Mouse (Mus musculus): ENCODE data around the gene Pld1. TPM values are rescaled to one million over a fixed set of nuclear protein-coding genes. Genes with fewer than 3 reads are reported as not detected.
"Not testable (repeated sequence)": the region's sequence is repeated elsewhere in the genome, so short reads cannot be mapped to it uniquely, and the experiment has no call there.

Pld1 gene
- polyA plus RNA-seq, 1 experiment from 2014 or later: 5.0 TPM

DNA sequence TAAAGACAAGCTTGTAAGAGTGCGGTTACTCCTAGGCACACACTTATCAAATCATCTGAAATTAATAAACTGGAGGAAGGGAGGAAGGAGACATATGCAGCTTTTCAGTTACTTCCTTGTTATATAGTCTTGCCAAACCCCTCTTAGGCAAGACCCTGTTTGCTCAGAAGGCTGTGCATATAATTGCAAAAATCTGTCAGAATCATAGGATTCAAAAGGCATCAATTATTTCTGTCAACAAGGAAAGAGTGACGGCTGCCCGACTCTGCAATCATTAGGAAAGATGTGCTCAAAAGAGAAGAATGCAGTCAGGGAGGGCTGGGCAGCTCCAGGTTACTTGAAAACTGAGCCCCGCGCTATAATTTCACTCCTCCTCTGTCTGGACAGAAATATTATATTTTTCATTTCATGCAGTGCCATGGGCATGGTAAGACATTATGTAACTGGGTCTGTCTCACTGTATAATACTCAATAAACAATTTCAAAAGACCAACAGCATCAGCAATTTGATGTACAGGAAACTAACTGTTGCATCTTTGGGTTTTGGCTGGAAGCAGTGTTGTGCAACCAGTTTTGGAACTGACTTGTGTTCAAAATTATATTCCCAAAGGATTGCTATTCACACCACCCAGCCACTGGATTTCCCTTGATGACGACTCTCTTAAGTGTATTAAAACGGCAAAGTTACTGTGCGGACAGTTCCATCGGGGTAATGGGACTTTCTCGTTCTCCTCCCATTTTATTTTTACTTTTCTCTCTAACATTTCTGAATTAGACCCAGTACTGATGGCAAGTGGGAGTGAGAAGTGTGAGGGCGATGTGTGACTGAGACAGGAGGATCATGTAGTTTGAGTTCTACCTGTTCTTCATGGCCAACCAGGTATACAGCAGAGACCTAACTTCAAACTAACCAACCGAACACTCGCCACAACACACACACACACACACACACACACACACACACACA lies 1.1 kb upstream of the Pld1 start:
- no peak for TF ChIP-seq CTCF (IDR thresholded peaks at IDR 0.05; ENCODE audit: low read depth)
- no peak overlapping the region for H3K4me3 ChIP-seq (replicated peaks; ENCODE audit: low read depth, low read length)
- no peaks in the 10 kb centered on the region for H3K9me3 ChIP-seq (replicated peaks; ENCODE audit: low read length)
- H3K4me1 ChIP-seq (replicated peaks; ENCODE audit: insufficient read depth, low read length): 0 out of 2 replicates have a peak, but pooled peaks cover 3% of the 10 kb centered on the region
- no peaks in the 10 kb centered on the region for H3K27me3 ChIP-seq (ENCODE audit: insufficient read depth, low read length)
- ATAC-seq (replicated peaks; ENCODE audit: low FRiP score, low read depth) (no peak), DNase-seq (ENCODE audit: low spot score) (no peak)
- no peak overlapping the region for H3K27ac ChIP-seq
- no peak overlapping the region for H3K9ac ChIP-seq (ENCODE audit: low read depth, low read length)
- WGBS: 78% methylated on average over 13 of the region's 13 CpGs
- peak overlapping the region; percentile 96; the same call in 1 of the 2 replicates for H3K4me2 ChIP-seq (ENCODE audit: low read length)
- no peaks in the 10 kb centered on the region for H3K36me3 ChIP-seq (ENCODE audit: insufficient read depth, low read length)

DNA sequence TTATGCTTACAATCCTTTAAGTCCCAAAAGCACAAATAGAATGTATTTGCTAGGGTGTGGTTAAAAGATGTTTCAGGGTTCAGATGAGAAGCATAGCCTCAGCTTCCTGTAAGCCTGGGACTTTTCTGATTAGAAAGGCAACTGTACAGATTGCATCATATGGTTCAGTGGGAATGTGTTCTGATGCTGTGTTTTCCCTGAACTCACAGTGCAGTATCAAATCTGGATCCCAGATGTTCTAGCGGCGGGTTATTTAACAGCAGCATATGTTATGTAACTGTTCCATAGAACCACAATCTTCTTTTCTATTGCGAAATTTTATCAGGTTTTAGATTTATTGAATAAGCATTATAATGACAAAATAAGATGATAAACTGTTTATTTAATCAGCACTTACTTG lies 3.1 kb downstream of the Pld1 start:
- H3K9me3 ChIP-seq (replicated peaks; ENCODE audit: low read length): no peaks in the 10 kb centered on the region
- DNase-seq (ENCODE audit: low spot score): no peak
- H3K4me2 ChIP-seq (ENCODE audit: low read length): no peak overlapping the region
- no peaks in the 10 kb centered on the region for H3K27me3 ChIP-seq (ENCODE audit: insufficient read depth, low read length)
- WGBS: 82% methylated on average over 3 of the region's 3 CpGs
- no peak overlapping the region for H3K4me3 ChIP-seq (replicated peaks; ENCODE audit: low read depth, low read length)
- ATAC-seq (replicated peaks; ENCODE audit: low FRiP score, low read depth): no peak
- 0 out of 2 replicates have a peak, but pooled peaks cover 3% of the 10 kb centered on the region for H3K4me1 ChIP-seq (replicated peaks; ENCODE audit: insufficient read depth, low read length)
- no peaks in the 10 kb centered on the region for H3K36me3 ChIP-seq (ENCODE audit: insufficient read depth, low read length)
- no peak overlapping the region for H3K27ac ChIP-seq
- no peak for TF ChIP-seq CTCF (IDR thresholded peaks at IDR 0.05; ENCODE audit: low read depth)
- no peak overlapping the region for H3K9ac ChIP-seq (ENCODE audit: low read depth, low read length)

DNA sequence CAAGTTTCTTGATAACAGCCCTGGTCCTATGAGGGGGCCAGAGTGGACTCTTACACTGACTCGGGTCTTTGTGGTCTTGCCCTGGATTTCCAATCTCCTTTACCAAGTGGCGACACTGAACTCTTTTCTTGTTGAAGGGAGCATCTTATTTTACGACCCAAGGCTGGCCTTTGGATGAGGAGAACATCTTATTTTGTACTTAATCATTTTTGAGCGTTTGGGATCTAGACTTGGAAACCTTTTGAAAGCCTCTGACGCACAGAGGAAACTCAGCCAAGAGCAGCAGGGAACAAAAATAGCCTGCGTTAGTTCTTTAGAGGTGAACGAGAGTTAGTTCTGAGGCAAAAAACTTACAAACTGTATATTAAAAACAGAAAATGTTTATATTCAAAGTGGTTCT lies 4.5 kb downstream of the Pld1 start:
- no peaks in the 10 kb centered on the region for H3K27me3 ChIP-seq (ENCODE audit: insufficient read depth, low read length)
- no peak overlapping the region for H3K4me3 ChIP-seq (replicated peaks; ENCODE audit: low read depth, low read length)
- no peak overlapping the region for H3K4me2 ChIP-seq (ENCODE audit: low read length)
- no peaks in the 10 kb centered on the region for H3K36me3 ChIP-seq (ENCODE audit: insufficient read depth, low read length)
- H3K4me1 ChIP-seq (replicated peaks; ENCODE audit: insufficient read depth, low read length): 0 out of 2 replicates have a peak, but pooled peaks cover 3% of the 10 kb centered on the region
- H3K9me3 ChIP-seq (replicated peaks; ENCODE audit: low read length): no peaks in the 10 kb centered on the region
- H3K9ac ChIP-seq (ENCODE audit: low read depth, low read length): no peak overlapping the region
- peak; percentile 23 for DNase-seq (ENCODE audit: low spot score)
- no peak overlapping the region for H3K27ac ChIP-seq
- ATAC-seq (replicated peaks; ENCODE audit: low FRiP score, low read depth): no peak
- TF ChIP-seq CTCF (IDR thresholded peaks at IDR 0.05; ENCODE audit: low read depth): no peak
- 67% methylated on average over 7 of the region's 7 CpGs for WGBS

DNA sequence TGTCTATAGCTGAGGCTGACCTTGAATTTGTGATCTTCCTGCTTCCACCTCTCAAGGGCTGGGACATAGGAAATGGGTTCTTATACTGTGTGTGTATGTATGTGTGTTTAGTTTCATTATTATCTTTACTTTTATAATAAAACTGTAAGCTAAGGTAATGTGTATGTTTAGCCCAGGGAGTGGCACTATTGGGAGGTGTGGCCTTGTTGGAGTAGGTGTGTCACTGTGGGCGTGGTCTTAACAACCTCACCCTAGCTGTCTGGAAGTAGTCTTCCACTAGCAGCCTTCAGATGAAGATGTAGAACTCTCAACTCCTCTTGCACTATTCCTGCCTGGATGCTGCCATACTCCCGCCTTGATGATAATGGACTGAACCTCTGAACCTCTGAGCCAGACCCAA lies 6.9 kb downstream of the Pld1 start:
- WGBS: 88% methylated on average over 2 of the region's 2 CpGs
- not testable (repeated sequence) for DNase-seq (ENCODE audit: low spot score); H3K27me3 ChIP-seq (ENCODE audit: insufficient read depth, low read length); H3K4me2 ChIP-seq (ENCODE audit: low read length); H3K9ac ChIP-seq (ENCODE audit: low read depth, low read length); H3K4me1 ChIP-seq (replicated peaks; ENCODE audit: insufficient read depth, low read length); ATAC-seq (replicated peaks; ENCODE audit: low FRiP score, low read depth); H3K36me3 ChIP-seq (ENCODE audit: insufficient read depth, low read length); H3K27ac ChIP-seq; H3K9me3 ChIP-seq (replicated peaks; ENCODE audit: low read length); H3K4me3 ChIP-seq (replicated peaks; ENCODE audit: low read depth, low read length)

DNA sequence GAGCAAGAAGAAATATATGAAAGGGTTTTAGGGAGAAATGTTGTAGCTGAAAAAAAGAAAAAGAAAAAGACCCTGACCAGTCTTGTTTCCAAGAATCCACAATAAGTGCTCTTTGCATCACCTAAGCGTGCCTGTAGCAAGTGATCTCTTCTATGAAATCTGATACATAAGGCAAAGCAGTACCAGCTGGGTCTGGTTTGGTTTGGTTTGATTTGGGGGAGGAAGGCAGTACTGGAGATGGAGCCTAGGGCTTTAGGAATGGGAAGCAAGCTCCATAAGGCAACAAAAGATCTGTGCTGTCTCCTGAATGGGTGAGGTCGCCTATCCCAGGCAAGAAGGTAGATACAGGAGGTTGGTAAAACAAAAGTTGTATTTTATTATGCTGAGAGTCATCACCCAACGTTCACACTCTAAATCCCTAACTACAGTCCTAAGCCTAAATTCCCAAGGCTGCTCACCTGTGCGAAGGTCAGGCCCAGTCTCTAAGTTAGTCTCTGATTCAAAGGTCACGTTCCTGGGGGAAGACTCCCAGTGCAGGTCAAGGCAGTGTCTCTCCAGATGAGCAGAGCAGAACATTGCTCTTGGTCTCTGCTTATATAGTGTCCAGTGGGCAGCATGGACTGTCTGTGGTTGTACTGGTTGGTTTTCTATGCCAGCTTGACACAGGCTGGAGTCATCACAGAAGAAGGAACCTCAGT lies 10.8 kb downstream of the Pld1 start:
- no peak overlapping the region for H3K27ac ChIP-seq
- TF ChIP-seq CTCF (IDR thresholded peaks at IDR 0.05; ENCODE audit: low read depth): no peak
- 75% methylated on average over 5 of the region's 5 CpGs for WGBS
- H3K4me2 ChIP-seq (ENCODE audit: low read length): no peak overlapping the region
- H3K9ac ChIP-seq (ENCODE audit: low read depth, low read length): no peak overlapping the region
- no peaks in the 10 kb centered on the region for H3K36me3 ChIP-seq (ENCODE audit: insufficient read depth, low read length)
- ATAC-seq (replicated peaks; ENCODE audit: low FRiP score, low read depth) (no peak), DNase-seq (ENCODE audit: low spot score) (no peak)
- H3K9me3 ChIP-seq (replicated peaks; ENCODE audit: low read length): no peaks in the 10 kb centered on the region
- H3K4me3 ChIP-seq (replicated peaks; ENCODE audit: low read depth, low read length): no peak overlapping the region
- no peaks in the 10 kb centered on the region for H3K27me3 ChIP-seq (ENCODE audit: insufficient read depth, low read length)
- H3K4me1 ChIP-seq (replicated peaks; ENCODE audit: insufficient read depth, low read length): no peaks in the 10 kb centered on the region

DNA sequence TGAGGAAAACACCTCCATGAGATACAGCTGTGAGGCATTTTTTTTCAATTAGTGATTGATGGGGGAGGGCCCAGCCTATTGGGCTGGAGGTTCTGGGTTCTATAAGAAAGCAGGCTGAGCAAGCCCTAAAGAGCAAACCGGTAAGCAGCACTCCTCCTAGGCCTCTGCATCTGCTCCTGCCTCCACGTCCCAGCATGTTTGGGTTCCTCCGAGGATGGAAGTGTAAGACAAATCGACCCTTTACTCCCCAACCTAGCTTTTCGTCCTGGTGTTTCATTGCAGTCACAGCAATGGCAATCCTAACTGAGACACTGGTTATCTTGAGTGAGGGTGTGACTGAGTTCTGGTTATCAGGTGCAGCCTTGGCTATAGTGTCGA lies 11.4 kb downstream of the Pld1 start:
- H3K9ac ChIP-seq (ENCODE audit: low read depth, low read length): no peak overlapping the region
- ATAC-seq (replicated peaks; ENCODE audit: low FRiP score, low read depth): no peak
- 79% methylated on average over 6 of the region's 6 CpGs for whole genome bisulfite sequencing
- H3K4me3 ChIP-seq (replicated peaks; ENCODE audit: low read depth, low read length): no peak overlapping the region
- H3K27me3 ChIP-seq (ENCODE audit: insufficient read depth, low read length): no peaks in the 10 kb centered on the region
- no peak overlapping the region for H3K27ac ChIP-seq
- H3K9me3 ChIP-seq (replicated peaks; ENCODE audit: low read length): no peaks in the 10 kb centered on the region
- no peak for DNase-seq (ENCODE audit: low spot score)
- no peaks in the 10 kb centered on the region for H3K4me1 ChIP-seq (replicated peaks; ENCODE audit: insufficient read depth, low read length)
- no peak overlapping the region for H3K4me2 ChIP-seq (ENCODE audit: low read length)
- TF ChIP-seq CTCF (IDR thresholded peaks at IDR 0.05; ENCODE audit: low read depth): no peak
- H3K36me3 ChIP-seq (ENCODE audit: insufficient read depth, low read length): no peaks in the 10 kb centered on the region

Measured in kidney, postnatal 0 days (tissue).